In the genomic region with DNA sequence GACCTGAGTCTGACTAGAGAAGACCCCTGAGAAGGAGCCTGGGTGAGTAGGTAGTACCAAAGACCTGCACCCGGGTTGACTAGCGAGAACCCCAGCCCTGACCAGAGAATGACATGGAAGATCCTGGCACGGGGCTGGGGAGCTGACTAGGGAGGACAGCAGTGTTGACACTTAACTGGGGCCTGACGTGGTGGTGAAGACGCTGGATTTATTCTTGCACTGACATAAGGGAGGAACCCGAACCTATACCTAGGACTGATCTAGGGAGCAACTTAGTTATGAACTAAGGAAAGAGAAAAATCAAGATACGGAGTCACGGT, we compare ENCODE assay signal across 8 mouse cellular contexts. TPM values are rescaled to one million over a fixed set of nuclear protein-coding genes. Genes with fewer than 3 reads are reported as not detected.
DNase-seq lines count a peak whose midpoint lies in the region; ATAC-seq and TF ChIP-seq lines count a peak whose summit lies in the region.

No protein-coding gene starts in this region.

- no peak for TF ChIP-seq POLR2A in liver, adult 2 months (IDR thresholded peaks at IDR 0.05; ENCODE audit: extremely low read depth, insufficient read depth, low read length)

- ATAC-seq in kidney, embryonic 16.5 days (ENCODE audit: low FRiP score, low TSS enrichment) = no peak
- ATAC-seq in Patski = peak; percentile 17
- ATAC-seq in forebrain, embryonic 11.5 days (replicated peaks; ENCODE audit: low FRiP score) = no peak
- ATAC-seq in stomach, embryonic 15.5 days (ENCODE audit: insufficient read depth, low FRiP score, low read depth) = no peak

- no peaks in the 10 kb centered on the region for H3K79me2 ChIP-seq in liver, adult 2 months (ENCODE audit: control insufficient read depth, insufficient read depth, low read length)

- peak overlapping the region; percentile 68; the same call in 1 of the 2 replicates for H3K27ac ChIP-seq in kidney, embryonic 16.5 days (ENCODE audit: low read length)
- no peak overlapping the region for H3K27ac ChIP-seq in forebrain, embryonic 11.5 days (ENCODE audit: low read depth, low read length)
- no peak overlapping the region for H3K27ac ChIP-seq in liver, adult 2 months (replicated peaks; ENCODE audit: insufficient read depth, low read depth, low read length)
- peak overlapping the region; percentile 40 for H3K27ac ChIP-seq in stomach, embryonic 15.5 days

- TF ChIP-seq CTCF in Patski (IDR thresholded peaks at IDR 0.05) = no peak
- TF ChIP-seq CTCF in liver, adult 2 months (IDR thresholded peaks at IDR 0.05; ENCODE audit: low read depth, low read length) = no peak

- H3K4me2 ChIP-seq in kidney, embryonic 16.5 days (replicated peaks; ENCODE audit: low read depth, low read length) = peak overlapping the region; percentile 67
- H3K4me2 ChIP-seq in forebrain, embryonic 11.5 days (ENCODE audit: low read depth, low read length, severe bottlenecking) = peak overlapping the region; percentile 78
- H3K4me2 ChIP-seq in stomach, embryonic 15.5 days = peak overlapping the region; percentile 85

- peak overlapping the region; percentile 86 for H3K4me3 ChIP-seq in kidney, embryonic 16.5 days (ENCODE audit: low read length)
- H3K4me3 ChIP-seq in forebrain, embryonic 11.5 days (ENCODE audit: low read depth, low read length) = peak overlapping the region; percentile 73
- peak overlapping the region; percentile 72 for H3K4me3 ChIP-seq in liver, adult 2 months (ENCODE audit: insufficient read depth, low read depth, low read length)
- peak overlapping the region; percentile 63 for H3K4me3 ChIP-seq in stomach, embryonic 15.5 days (replicated peaks)

- H3K9ac ChIP-seq in kidney, embryonic 16.5 days (replicated peaks; ENCODE audit: low read length) = peak overlapping the region; percentile 86
- peak overlapping the region; percentile 82 for H3K9ac ChIP-seq in forebrain, embryonic 11.5 days (ENCODE audit: low read length)
- H3K9ac ChIP-seq in liver, adult 2 months (ENCODE audit: low read depth, low read length) = peak overlapping the region; percentile 70
- H3K9ac ChIP-seq in stomach, embryonic 15.5 days = peak overlapping the region; percentile 60

- POLR2A ChIA-PET in Patski (lab: Charles Lee) = no interaction called here

- WGBS in kidney, embryonic 16.5 days = 10% methylated on average over 8 of the region's 8 CpGs
- WGBS in forebrain, embryonic 11.5 days = 14% methylated on average over 8 of the region's 8 CpGs
- 11% methylated on average over 8 of the region's 8 CpGs for WGBS in liver, adult 2 months
- 6% methylated on average over 8 of the region's 8 CpGs for WGBS in stomach, embryonic 15.5 days

- no peak for DNase-seq in kidney, adult 18-20 months
- no peak for DNase-seq in Patski (ENCODE audit: low read depth, low spot score)
- DNase-seq in forebrain, embryonic 11.5 days (ENCODE audit: low spot score) = no peak
- DNase-seq in liver, adult 2 months (ENCODE audit: extremely low read depth, low read depth, low spot score) = no peak
- no peak for DNase-seq in left cerebral cortex, postnatal 14 days (ENCODE audit: low spot score in 2 of 2)
- no peak for DNase-seq in thymus, adult 18-20 months

- peaks cover 36% of the 10 kb centered on the region for H3K9me3 ChIP-seq in kidney, embryonic 16.5 days (ENCODE audit: low read length)
- peaks cover 24% of the 10 kb centered on the region; the same call in 1 of the 2 replicates for H3K9me3 ChIP-seq in forebrain, embryonic 11.5 days (ENCODE audit: control insufficient read depth, low read length)
- H3K9me3 ChIP-seq in stomach, embryonic 15.5 days = peaks cover 4% of the 10 kb centered on the region; the same call in 1 of the 2 replicates

- intact Hi-C loops in left cerebral cortex, postnatal 14 days (cut with DNase I) = loop anchor here (5.0 kb wide), 1 partner anchor 77 kb away; no protein-coding TSS in a partner anchor

- H3K27me3 ChIP-seq in kidney, embryonic 16.5 days (ENCODE audit: insufficient read depth, low read length) = no peaks in the 10 kb centered on the region
- no peaks in the 10 kb centered on the region for H3K27me3 ChIP-seq in Patski
- H3K27me3 ChIP-seq in forebrain, embryonic 11.5 days (ENCODE audit: control insufficient read depth, insufficient read depth, low read length) = no peaks in the 10 kb centered on the region
- H3K27me3 ChIP-seq in liver, adult 2 months (ENCODE audit: control insufficient read depth, insufficient read depth, low read length) = no peaks in the 10 kb centered on the region
- H3K27me3 ChIP-seq in stomach, embryonic 15.5 days (replicated peaks) = no peaks in the 10 kb centered on the region

- peaks cover 13% of the 10 kb centered on the region for H3K4me1 ChIP-seq in kidney, embryonic 16.5 days (ENCODE audit: insufficient read depth, low read length)
- H3K4me1 ChIP-seq in forebrain, embryonic 11.5 days (replicated peaks; ENCODE audit: control insufficient read depth, insufficient read depth, low read length) = peaks cover 3% of the 10 kb centered on the region
- peaks cover 3% of the 10 kb centered on the region; the same call in 1 of the 2 replicates for H3K4me1 ChIP-seq in liver, adult 2 months (ENCODE audit: control insufficient read depth, insufficient read depth, low read length)
- H3K4me1 ChIP-seq in stomach, embryonic 15.5 days = peaks cover 9% of the 10 kb centered on the region; the same call in 1 of the 2 replicates

- CTCF ChIA-PET in Patski (lab: Charles Lee) = no interaction called here

- in situ Hi-C loops in Patski (cut with MboI; ENCODE audit: low pct_unique_long_range_greater_than_20kb) = loop anchor here (5.0 to 10.0 kb wide), 2 partner anchors 123 to 331 kb away; partner anchors contain the start of genes Esyt2 and Vipr2

- peaks cover 39% of the 10 kb centered on the region for H3K36me3 ChIP-seq in kidney, embryonic 16.5 days (ENCODE audit: insufficient read depth, low read length)
- H3K36me3 ChIP-seq in forebrain, embryonic 11.5 days (ENCODE audit: control insufficient read depth, insufficient read depth, low read length) = peaks cover 10% of the 10 kb centered on the region; the same call in 1 of the 2 replicates
- no peaks in the 10 kb centered on the region for H3K36me3 ChIP-seq in liver, adult 2 months (ENCODE audit: control insufficient read depth, insufficient read depth, low read length)
- H3K36me3 ChIP-seq in stomach, embryonic 15.5 days = peaks cover 27% of the 10 kb centered on the region

RNA-seq across cellular contexts. Expression of gene Ncapg2, which starts 0.6 kb away (rescaled TPM):
- 36.9 and 37.2 TPM in 2 replicates for polyA plus RNA-seq in kidney, embryonic 16.5 days (2015; fragmentation: Nextera tagmentation; extraction: Ambion mirVana)
- polyA plus RNA-seq in Patski (2021) = 18.5 TPM
- polyA plus RNA-seq in forebrain, embryonic 11.5 days (2014; fragmentation: Nextera tagmentation; extraction: Ambion mirVana) = 52.8 and 57.3 TPM in 2 replicates
- total RNA-seq in liver, adult 2 months (2014; rRNA removed) = 2.1 and 3.7 TPM in 2 replicates
- 0.21 and 0.27 TPM in 2 replicates for polyA plus RNA-seq in liver, adult 2 months (2012; rRNA removed)
- 35.8 and 40.1 TPM in 2 replicates for polyA plus RNA-seq in stomach, embryonic 15.5 days (2015; fragmentation: Nextera tagmentation; extraction: Ambion mirVana)
- 1 to 10 TPM; 4.7 to 6.4 TPM for total RNA-seq in left cerebral cortex, postnatal 14 days (2021)

Comparison
In these comparisons a context has a peak if more than half of its experiments do, and no peak if none do; other contexts are left out.
1. H3K27ac ChIP-seq: peak in kidney, embryonic 16.5 days (single experiment) and stomach, embryonic 15.5 days (single experiment); none in forebrain, embryonic 11.5 days (single experiment) and liver, adult 2 months (single experiment).
2. RNA of gene Ncapg2, which starts 0.6 kb away (polyA plus RNA-seq): 52.8 to 57.3 TPM in forebrain, embryonic 11.5 days, 36.9 to 37.2 TPM in kidney, embryonic 16.5 days, 35.8 to 40.1 TPM in stomach, embryonic 15.5 days and 18.5 TPM in Patski (single experiment); 0.21 to 0.27 TPM in liver, adult 2 months; every median in the first group is over 10 times any median in the second.
3. Peak in every context shown above with its lines, with median percentiles within 50 percentile points of each other: H3K4me2 ChIP-seq, H3K4me3 ChIP-seq and H3K9ac ChIP-seq.